Mouse (Mus musculus): ENCODE results near the gene Ehbp1. TPM values are rescaled to one million over a fixed set of nuclear protein-coding genes. Genes with fewer than 3 reads are reported as not detected.

Ehbp1 gene
- polyA plus RNA-seq, 1 experiment from 2014 or later: 3.1 TPM

DNA sequence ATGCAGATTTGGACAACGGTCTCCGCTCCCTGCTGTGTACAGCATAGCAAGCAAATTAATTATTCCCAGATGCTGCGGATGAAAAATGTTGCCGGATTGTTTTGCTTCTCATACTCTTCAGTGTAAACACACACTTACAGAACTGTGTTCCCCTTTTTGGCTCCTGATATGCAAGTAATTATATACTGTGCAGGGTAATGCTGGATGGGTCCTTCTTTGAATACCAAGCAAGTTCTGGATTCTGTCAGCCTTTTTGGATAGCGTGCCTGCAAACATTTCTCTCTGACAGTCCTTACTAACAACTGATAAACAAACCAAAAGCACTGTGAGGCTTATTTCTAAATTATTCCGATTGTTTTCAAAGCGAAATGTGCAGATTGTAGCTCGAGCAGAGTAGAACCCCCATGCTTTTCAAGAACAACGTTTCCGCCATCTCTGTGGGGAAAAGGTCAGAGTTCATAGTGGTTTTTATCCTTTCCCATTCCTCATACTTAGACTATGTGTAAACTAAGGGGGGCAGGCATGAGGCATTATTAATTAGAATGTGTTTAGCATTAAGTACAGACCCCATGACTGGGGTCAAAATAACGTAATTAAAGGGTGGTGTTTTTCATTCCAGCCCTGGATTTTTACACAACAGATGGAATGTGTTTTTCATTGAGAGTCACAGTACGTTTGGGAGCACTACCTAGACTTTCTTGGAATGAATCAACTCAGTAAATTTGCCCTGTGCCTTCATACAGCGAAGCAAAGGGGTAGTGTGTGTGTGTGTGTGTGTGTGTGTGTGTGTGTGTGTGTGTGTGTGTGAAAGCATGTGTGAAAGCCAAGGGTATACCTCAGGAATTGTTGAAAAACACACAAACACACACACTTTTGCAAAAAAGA lies 5.8 kb upstream of the Ehbp1 start:
- WGBS: 48% methylated on average over 13 of the region's 13 CpGs
- Histone ChIP-seq H3K9me3 (ENCODE audit: control insufficient read depth) (no peaks in the 10 kb centered on the region), H3K4me2 (replicated peaks; ENCODE audit: low read depth) (no peak overlapping the region), H3K4me1 (replicated peaks; ENCODE audit: control insufficient read depth, insufficient read depth, low read length) (no peaks in the 10 kb centered on the region), H3K27ac (ENCODE audit: low read depth, low read length) (no peak overlapping the region), H3K4me3 (ENCODE audit: low read depth, low read length) (no peak overlapping the region), H3K9ac (ENCODE audit: low read depth, low read length) (no peak overlapping the region), H3K36me3 (ENCODE audit: control insufficient read depth, insufficient read depth) (no peaks in the 10 kb centered on the region), H3K27me3 (replicated peaks; ENCODE audit: control insufficient read depth, insufficient read depth, low read length) (no peaks in the 10 kb centered on the region)
- no peak for TF ChIP-seq CTCF (IDR thresholded peaks at IDR 0.05; ENCODE audit: low read depth)
- 0 out of 2 replicates have a peak, but pooled peaks have one; percentile 49 for ATAC-seq

DNA sequence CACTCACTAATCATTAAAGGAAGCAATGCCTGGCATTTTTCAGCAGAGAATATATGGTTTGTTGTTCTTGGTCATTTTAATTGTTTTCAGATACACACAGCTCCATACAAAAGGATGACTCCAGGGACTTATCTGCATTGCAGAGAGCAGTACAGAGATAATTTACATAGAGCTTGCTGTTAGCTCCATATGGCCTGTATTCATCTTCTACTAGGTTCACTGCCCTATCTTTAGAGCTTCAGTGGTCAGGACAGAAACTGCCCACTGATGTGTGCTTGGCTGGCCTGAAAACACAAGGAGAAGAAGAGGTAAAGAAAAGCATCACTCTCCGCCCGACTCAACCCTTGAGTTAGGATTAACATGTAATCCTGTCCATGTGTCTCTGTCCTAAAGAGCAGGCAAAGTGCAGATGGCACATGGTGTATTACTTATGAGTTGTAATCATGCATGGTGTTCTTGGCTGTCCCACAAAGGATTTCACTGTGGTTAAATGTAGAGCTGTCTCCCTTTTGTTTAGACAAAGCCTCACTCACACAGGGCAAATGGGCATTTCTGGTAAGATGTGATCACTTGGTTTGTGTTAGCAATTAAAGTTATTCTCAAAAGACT lies 14.7 kb downstream of the Ehbp1 start:
- Histone ChIP-seq H3K4me1 (replicated peaks; ENCODE audit: control insufficient read depth, insufficient read depth, low read length) (no peaks in the 10 kb centered on the region), H3K4me2 (replicated peaks; ENCODE audit: low read depth) (no peak overlapping the region), H3K4me3 (ENCODE audit: low read depth, low read length) (no peak overlapping the region), H3K27ac (ENCODE audit: low read depth, low read length) (no peak overlapping the region), H3K9ac (ENCODE audit: low read depth, low read length) (no peak overlapping the region), H3K36me3 (ENCODE audit: control insufficient read depth, insufficient read depth) (no peaks in the 10 kb centered on the region), H3K27me3 (replicated peaks; ENCODE audit: control insufficient read depth, insufficient read depth, low read length) (no peaks in the 10 kb centered on the region), H3K9me3 (ENCODE audit: control insufficient read depth) (no peaks in the 10 kb centered on the region)
- TF ChIP-seq CTCF (IDR thresholded peaks at IDR 0.05; ENCODE audit: low read depth): no peak
- no peak for ATAC-seq
- 82% methylated on average over 2 of the region's 2 CpGs for WGBS

DNA sequence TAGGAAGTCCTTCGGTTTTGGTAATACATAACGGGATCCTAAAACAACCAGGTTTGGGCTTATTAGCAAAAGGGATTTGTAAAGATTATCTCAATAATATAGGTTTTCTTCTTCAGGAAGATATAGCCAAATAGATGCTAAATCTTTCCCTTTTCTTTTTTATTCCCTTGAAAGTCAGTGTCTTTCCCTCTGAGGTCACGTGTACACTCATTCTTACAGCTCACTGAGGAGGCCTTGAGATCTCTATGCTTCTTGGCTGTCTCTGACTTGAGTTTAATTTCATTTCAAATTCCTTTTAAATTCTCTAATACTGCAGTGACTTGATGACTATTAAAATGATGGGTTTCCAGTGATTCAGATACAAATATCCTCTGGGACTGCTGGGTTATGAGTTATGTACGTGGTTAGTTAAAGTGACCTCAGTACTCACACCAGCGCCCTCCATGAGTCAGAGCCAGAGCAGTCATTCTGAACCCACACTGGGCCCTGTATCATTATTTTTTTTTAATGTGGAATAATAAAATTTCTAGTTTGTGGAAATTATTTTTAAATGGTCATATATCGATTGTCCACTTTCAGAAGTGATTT lies 24.2 kb downstream of the Ehbp1 start:
- WGBS: 93% methylated on average over 6 of the region's 6 CpGs
- Histone ChIP-seq H3K36me3 (ENCODE audit: control insufficient read depth, insufficient read depth) (no peaks in the 10 kb centered on the region), H3K27me3 (replicated peaks; ENCODE audit: control insufficient read depth, insufficient read depth, low read length) (no peaks in the 10 kb centered on the region), H3K9me3 (ENCODE audit: control insufficient read depth) (no peaks in the 10 kb centered on the region), H3K27ac (ENCODE audit: low read depth, low read length) (no peak overlapping the region), H3K4me1 (replicated peaks; ENCODE audit: control insufficient read depth, insufficient read depth, low read length) (no peaks in the 10 kb centered on the region), H3K4me3 (ENCODE audit: low read depth, low read length) (no peak overlapping the region), H3K4me2 (replicated peaks; ENCODE audit: low read depth) (no peak overlapping the region), H3K9ac (ENCODE audit: low read depth, low read length) (no peak overlapping the region)
- no peak for ATAC-seq
- no peak for TF ChIP-seq CTCF (IDR thresholded peaks at IDR 0.05; ENCODE audit: low read depth)

DNA sequence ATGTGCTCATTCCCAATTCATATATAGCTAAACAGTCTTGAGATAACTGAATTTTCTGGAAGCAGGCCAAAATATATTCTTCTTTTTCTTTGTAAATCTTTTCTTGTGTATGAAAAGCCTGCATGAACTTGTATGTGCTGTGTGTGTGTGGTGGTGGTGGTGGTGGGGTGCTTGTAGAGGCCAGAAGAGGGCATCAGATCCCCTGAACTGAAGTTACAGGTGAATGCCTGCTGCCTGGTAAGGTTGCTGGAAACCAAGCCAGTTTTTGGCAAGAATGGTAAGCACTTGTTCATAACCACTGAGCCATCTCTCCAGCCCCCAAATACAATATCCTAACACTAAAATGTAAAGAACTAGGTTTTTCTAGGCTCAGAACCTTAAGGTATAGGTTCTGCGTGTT lies 26.3 kb downstream of the Ehbp1 start:
- Histone ChIP-seq H3K27ac (ENCODE audit: low read depth, low read length) (no peak overlapping the region), H3K4me1 (replicated peaks; ENCODE audit: control insufficient read depth, insufficient read depth, low read length) (no peaks in the 10 kb centered on the region), H3K4me2 (replicated peaks; ENCODE audit: low read depth) (no peak overlapping the region), H3K4me3 (ENCODE audit: low read depth, low read length) (no peak overlapping the region), H3K36me3 (ENCODE audit: control insufficient read depth, insufficient read depth) (no peaks in the 10 kb centered on the region), H3K9ac (ENCODE audit: low read depth, low read length) (no peak overlapping the region), H3K9me3 (ENCODE audit: control insufficient read depth) (no peaks in the 10 kb centered on the region), H3K27me3 (replicated peaks; ENCODE audit: control insufficient read depth, insufficient read depth, low read length) (no peaks in the 10 kb centered on the region)
- peak; percentile 59 for TF ChIP-seq CTCF (IDR thresholded peaks at IDR 0.05; ENCODE audit: low read depth)
- no peak for ATAC-seq
- WGBS: 93% methylated on average over 1 of the region's 1 CpGs

DNA sequence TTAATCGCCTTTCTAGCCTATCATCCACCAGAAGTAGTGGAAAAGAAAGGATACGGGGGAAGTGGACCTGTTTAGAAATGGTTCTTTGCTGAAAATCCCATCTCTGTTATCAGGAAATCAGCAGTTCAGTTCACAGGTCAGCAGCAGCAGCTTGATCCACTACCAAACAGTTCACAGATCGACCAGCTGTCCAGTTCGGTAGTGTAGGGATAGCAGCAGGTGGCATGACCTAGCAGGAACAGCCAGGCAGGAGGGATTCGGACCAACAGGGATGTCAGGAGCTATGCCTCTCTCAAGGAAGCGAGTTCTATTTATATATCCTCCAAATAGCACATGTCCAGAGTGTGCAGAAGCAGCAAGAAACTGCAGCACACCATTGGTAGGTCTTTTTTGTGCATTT lies 40.9 kb downstream of the Ehbp1 start:
- no peak overlapping the region for H3K4me2 ChIP-seq (replicated peaks; ENCODE audit: low read depth)
- no peaks in the 10 kb centered on the region for H3K9me3 ChIP-seq (ENCODE audit: control insufficient read depth)
- ATAC-seq: no peak
- no peak for TF ChIP-seq CTCF (IDR thresholded peaks at IDR 0.05; ENCODE audit: low read depth)
- H3K4me1 ChIP-seq (replicated peaks; ENCODE audit: control insufficient read depth, insufficient read depth, low read length): no peaks in the 10 kb centered on the region
- no peaks in the 10 kb centered on the region for H3K36me3 ChIP-seq (ENCODE audit: control insufficient read depth, insufficient read depth)
- H3K9ac ChIP-seq (ENCODE audit: low read depth, low read length): no peak overlapping the region
- H3K27ac ChIP-seq (ENCODE audit: low read depth, low read length): no peak overlapping the region
- 67% methylated on average over 6 of the region's 6 CpGs for WGBS
- no peak overlapping the region for H3K4me3 ChIP-seq (ENCODE audit: low read depth, low read length)
- no peaks in the 10 kb centered on the region for H3K27me3 ChIP-seq (replicated peaks; ENCODE audit: control insufficient read depth, insufficient read depth, low read length)

DNA sequence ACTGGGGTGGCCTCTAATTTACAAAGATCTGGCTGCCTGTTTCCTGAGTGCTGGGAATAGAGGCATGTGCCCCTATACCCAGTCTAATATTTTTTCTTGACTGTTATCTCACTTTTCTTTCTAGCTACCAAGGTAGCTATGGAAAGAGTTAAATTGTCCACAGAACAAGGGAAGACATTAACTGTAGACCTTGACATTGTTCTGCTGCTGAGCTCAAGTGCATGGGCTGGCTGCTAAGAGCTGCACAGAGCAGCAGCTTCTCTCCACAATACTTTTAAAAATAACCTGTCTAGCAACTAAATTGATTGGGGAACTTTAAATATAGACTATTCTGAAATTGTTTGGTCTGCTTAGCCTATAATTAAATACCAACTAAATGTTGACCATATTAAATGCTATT lies 52.9 kb downstream of the Ehbp1 start:
- no peak overlapping the region for H3K4me2 ChIP-seq (replicated peaks; ENCODE audit: low read depth)

More for the DNA sequence above, 52.9 kb downstream of the Ehbp1 start:
- 0 out of 2 replicates have a peak, but pooled peaks cover 3% of the 10 kb centered on the region for H3K4me1 ChIP-seq (replicated peaks; ENCODE audit: control insufficient read depth, insufficient read depth, low read length)
- H3K9me3 ChIP-seq (ENCODE audit: control insufficient read depth): no peaks in the 10 kb centered on the region
- H3K9ac ChIP-seq (ENCODE audit: low read depth, low read length): no peak overlapping the region
- TF ChIP-seq CTCF (IDR thresholded peaks at IDR 0.05; ENCODE audit: low read depth): no peak
- no peak overlapping the region for H3K27ac ChIP-seq (ENCODE audit: low read depth, low read length)
- no peak overlapping the region for H3K4me3 ChIP-seq (ENCODE audit: low read depth, low read length)
- no peaks in the 10 kb centered on the region for H3K36me3 ChIP-seq (ENCODE audit: control insufficient read depth, insufficient read depth)
- no peaks in the 10 kb centered on the region for H3K27me3 ChIP-seq (replicated peaks; ENCODE audit: control insufficient read depth, insufficient read depth, low read length)
- ATAC-seq: no peak

Measured in intestine, postnatal 0 days (tissue).